Mouse (Mus musculus) heart, adult 2 months (tissue): ENCODE measurements around the gene Adam19. TPM values are rescaled to one million over a fixed set of nuclear protein-coding genes. Genes with fewer than 3 reads are reported as not detected.
A peak's percentile ranks its signal among the peaks of the same experiment; 100 is the strongest.

ENCODE experiments used
- DNase-seq, 2 experiments: peaks; one replicate each; pipeline ENCODE4 v3.0.0; 2021
- H3K27ac ChIP-seq: fragments of 200-600 bp; 2 replicates; pipeline ENCODE4 v1.8.1; 2022
- H3K27me3 ChIP-seq: fragments of 200-500 bp; 2 replicates; pipeline ENCODE4 v1.6.1; 2012; ENCODE audit warnings: mild to moderate bottlenecking, low read length, inconsistent platforms, mixed read lengths; ENCODE audit not compliant: control insufficient read depth, insufficient read depth
- H3K36me3 ChIP-seq: fragments of 200-500 bp; 2 replicates; pipeline ENCODE4 v1.6.1; 2012; ENCODE audit warnings: low read length, inconsistent platforms; ENCODE audit not compliant: control insufficient read depth, insufficient read depth
- H3K4me1 ChIP-seq: fragments of 200-500 bp; 2 replicates; pipeline ENCODE4 v1.6.1; 2011; ENCODE audit warnings: low read length; ENCODE audit not compliant: control insufficient read depth, insufficient read depth
- H3K4me3 ChIP-seq: fragments of 200-600 bp; 2 replicates; pipeline ENCODE4 v1.8.1; 2022
- H3K79me2 ChIP-seq: fragments of 200-500 bp; replicated peaks from 2 replicates; pipeline ENCODE4 v1.6.1; 2012; ENCODE audit warnings: mild to moderate bottlenecking, inconsistent platforms, low read length, moderate library complexity, mixed read lengths; ENCODE audit not compliant: control insufficient read depth, insufficient read depth
- H3K9ac ChIP-seq: fragments of 200-500 bp; 2 replicates; pipeline ENCODE4 v1.6.1; 2012; ENCODE audit warnings: low read depth, mild to moderate bottlenecking, control low read depth, inconsistent platforms, low read length, mixed read lengths
- CTCF ChIP-seq: fragments of 200-600 bp; IDR thresholded peaks from 2 replicates; pipeline ENCODE4 v1.8.1; 2022; ENCODE audit warnings: antibody characterized with exemption, mild to moderate bottlenecking, moderate library complexity
- EP300 ChIP-seq: fragments of 200-500 bp; IDR thresholded peaks from 2 replicates; pipeline ENCODE4 v1.6.1; 2011; ENCODE audit warnings: low read depth, low read length, control low read depth; ENCODE audit not compliant: insufficient read depth
- POLR2A ChIP-seq: fragments of 200-500 bp; IDR thresholded peaks from 2 replicates; pipeline ENCODE4 v1.6.1; 2011; ENCODE audit warnings: mild to moderate bottlenecking, low read depth, low read length, control low read depth; ENCODE audit not compliant: insufficient read depth
- WGBS: fragments of 180-500 bp; shearing (Covaris S2); methylation state at CpG from one replicate; pipeline ENCODE4 v1.1.7; 2018; 5-methylcytosine and 5-hydroxymethylcytosine counted together
- intact Hi-C: fragments of 180-260 bp; cut with DNase I; formaldehyde crosslinking; loops from one replicate; pipeline ENCODE4 v1.15.1; 2025
- polyA plus RNA-seq: library from polyadenylated mRNA; depleted of rRNA; stranded (reverse); fragments of >200 nt; gene quantifications from 2 replicates; pipeline ENCODE4 v1.2.3, GENCODE M21; 2012
- total RNA-seq, 2 experiments: library from RNA; stranded (reverse); gene quantifications; 2 replicates each; pipeline ENCODE4 v1.2.3; 2021

Adam19 gene
- total and polyA plus RNA-seq, 3 experiments, result 17.7 to 63.9 (median 21.9) TPM

GRCm38 (mm10) chr11:46090036-46090725, 34.4 kb downstream of the Adam19 start:
- H3K27me3 ChIP-seq, result no peaks in the 10 kb centered on the region
- DNase-seq, result no peak
- H3K79me2 ChIP-seq, result no peaks in the 10 kb centered on the region; the same call in 1 of the 2 replicates
- peaks cover 14% of the 10 kb centered on the region for H3K36me3 ChIP-seq
- no peak overlapping the region for H3K9ac ChIP-seq
- H3K4me3 ChIP-seq, result no peak overlapping the region
- TF ChIP-seq CTCF, result no peak
- TF ChIP-seq POLR2A, result no peak
- no peak for TF ChIP-seq EP300
- H3K4me1 ChIP-seq, result peaks cover 25% of the 10 kb centered on the region
- intact Hi-C loops, result no loop called here
- WGBS, result 83% methylated on average over 10 of the region's 10 CpGs
- H3K27ac ChIP-seq, result peak overlapping the region; percentile 41; the same call in 1 of the 2 replicates

DNA sequence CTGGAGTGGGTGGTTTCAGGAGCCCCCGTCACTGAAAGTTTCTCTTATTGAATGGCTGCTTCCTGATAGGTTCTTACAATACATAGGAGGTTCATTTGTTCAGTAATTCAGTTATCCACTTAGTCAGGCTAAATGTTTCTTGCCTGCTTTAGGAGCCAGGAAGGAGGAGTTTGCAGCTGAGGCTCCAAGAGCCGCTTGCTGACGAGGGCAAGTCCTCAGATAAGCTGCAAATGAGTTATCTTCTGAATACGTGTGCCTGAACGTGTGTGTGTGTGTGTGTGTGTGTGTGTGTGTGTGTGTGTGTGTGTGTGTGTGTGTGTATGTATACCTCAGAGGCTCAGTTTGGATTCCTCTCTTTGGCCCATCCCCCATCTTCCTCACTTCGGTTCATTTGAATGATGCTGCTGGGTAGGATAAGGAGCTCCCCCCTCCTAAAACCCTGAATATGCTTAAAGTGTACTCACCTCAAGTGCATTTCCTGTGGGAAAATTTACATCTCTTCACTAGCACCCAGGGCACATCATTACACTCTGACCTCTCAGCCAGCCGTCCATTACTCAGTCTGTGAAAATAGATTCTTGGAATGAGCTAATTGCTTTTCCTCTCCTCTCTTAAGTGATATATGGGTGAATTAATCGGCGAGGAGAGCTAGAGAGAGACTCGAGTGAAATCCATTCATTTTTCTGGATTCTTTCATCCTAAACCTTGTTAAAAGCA, 35.3 kb downstream of the Adam19 start:
- 26% methylated on average over 10 of the region's 10 CpGs for WGBS
- intact Hi-C loops, result no loop called here
- Histone ChIP-seq H3K27me3 (no peaks in the 10 kb centered on the region), H3K4me3 (no peak overlapping the region), H3K36me3 (peaks cover 16% of the 10 kb centered on the region), H3K79me2 (no peaks in the 10 kb centered on the region; the same call in 1 of the 2 replicates), H3K4me1 (peaks cover 27% of the 10 kb centered on the region), H3K9ac (no peak overlapping the region), H3K27ac (peak overlapping the region; percentile 41)
- TF ChIP-seq EP300 (no peak), CTCF (no peak), POLR2A (no peak)
- no peak for DNase-seq

- intact Hi-C loops, result no loop called here
- peaks cover 17% of the 10 kb centered on the region for H3K36me3 ChIP-seq
- H3K4me3 ChIP-seq, result no peak overlapping the region
- no peak overlapping the region for H3K9ac ChIP-seq
- 27% methylated on average over 4 of the region's 4 CpGs for WGBS
- H3K27me3 ChIP-seq, result no peaks in the 10 kb centered on the region
- peaks cover 30% of the 10 kb centered on the region for H3K4me1 ChIP-seq
- peak overlapping the region; percentile 37 for H3K27ac ChIP-seq
- TF ChIP-seq CTCF (no peak), EP300 (no peak), POLR2A (no peak)
- H3K79me2 ChIP-seq, result no peaks in the 10 kb centered on the region
- no peak for DNase-seq
These were observed 36.3 kb downstream of the Adam19 start for GRCm38 (mm10) chr11:46092121-46092520.

DNA sequence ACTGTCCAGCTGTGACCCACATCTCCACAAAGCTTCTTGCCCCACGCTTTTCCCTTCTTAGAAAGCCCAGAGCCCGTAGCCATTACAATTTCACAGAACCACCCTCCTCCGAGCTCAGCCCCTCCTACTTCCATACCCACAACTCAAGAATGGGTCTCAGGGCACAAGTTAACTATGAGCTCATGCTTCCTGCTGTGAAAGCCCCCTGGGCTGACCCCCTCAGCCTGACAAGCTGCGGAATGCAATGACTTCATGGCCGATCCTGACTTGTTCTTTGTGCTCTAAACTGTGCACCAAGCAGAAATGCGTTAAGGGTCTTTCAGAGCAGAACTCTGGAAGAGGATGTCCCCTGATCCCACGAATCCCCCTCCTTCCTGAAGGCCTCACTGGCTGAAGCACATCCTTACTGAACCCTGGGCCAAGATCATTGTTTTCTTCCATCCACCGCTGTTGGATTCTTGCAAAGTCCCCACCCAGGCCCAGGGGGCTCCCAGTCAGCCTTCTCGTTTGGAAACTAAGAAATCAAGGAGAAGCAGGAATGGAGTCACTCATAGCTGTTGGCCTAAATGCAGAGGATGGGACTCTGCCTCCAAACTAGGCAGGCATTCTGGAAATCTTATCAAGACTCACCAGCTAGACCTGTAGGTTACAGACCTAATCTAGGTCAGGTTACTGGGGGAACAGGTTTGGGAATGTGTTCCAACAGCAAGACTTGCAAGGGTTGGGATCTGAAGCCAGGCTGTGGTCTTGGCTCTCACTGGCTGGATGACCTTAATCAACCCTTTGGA, 39.9 kb downstream of the Adam19 start:
- Histone ChIP-seq H3K27ac (peak overlapping the region; percentile 58), H3K27me3 (no peaks in the 10 kb centered on the region), H3K4me3 (no peak overlapping the region), H3K79me2 (no peaks in the 10 kb centered on the region; the same call in 1 of the 2 replicates), H3K36me3 (peaks cover 9% of the 10 kb centered on the region; the same call in 1 of the 2 replicates), H3K9ac (no peak overlapping the region), H3K4me1 (peaks cover 18% of the 10 kb centered on the region)
- DNase-seq, result peak; percentile 53 to 67
- TF ChIP-seq EP300 (0 out of 2 replicates have a peak, but pooled peaks have one; percentile 39), POLR2A (no peak)
- intact Hi-C loops, result no loop called here
- WGBS, result 41% methylated on average over 9 of the region's 9 CpGs

GRCm38 (mm10) chr11:46096265-46096649, 40.5 kb downstream of the Adam19 start:
- H3K79me2 ChIP-seq, result no peaks in the 10 kb centered on the region; the same call in 1 of the 2 replicates
- 61% methylated on average over 6 of the region's 6 CpGs for WGBS
- no peak overlapping the region for H3K4me3 ChIP-seq
- intact Hi-C loops, result no loop called here
- no peak for TF ChIP-seq POLR2A
- TF ChIP-seq EP300, result no peak
- TF ChIP-seq CTCF, result no peak
- no peaks in the 10 kb centered on the region for H3K27me3 ChIP-seq
- peaks cover 9% of the 10 kb centered on the region; the same call in 1 of the 2 replicates for H3K36me3 ChIP-seq
- peaks cover 17% of the 10 kb centered on the region for H3K4me1 ChIP-seq
- peak overlapping the region; percentile 58 for H3K27ac ChIP-seq
- DNase-seq, result no peak
- H3K9ac ChIP-seq, result no peak overlapping the region
